Mouse (Mus musculus) frontal cortex, adult (tissue): ENCODE data around the gene Gmpr.
A peak's percentile ranks its signal among the peaks of the same experiment; 100 is the strongest.

ENCODE experiments used
- ATAC-seq: cut with Nextera tagmentation; 2 replicates; pipeline ENCODE4 v1.9.2; 2017; ENCODE audit warnings: mild to moderate bottlenecking, moderate library complexity, mixed read lengths; ENCODE audit not compliant: low TSS enrichment

Gene Gmpr

GRCm38 (mm10) chr13:45505546-45505945, 1.7 kb upstream of the Gmpr start:
- ATAC-seq = no peak

- peak; percentile 79 for ATAC-seq
Measured at GRCm38 (mm10) chr13:45508495-45508894, 1.3 kb downstream of the Gmpr start.

- ATAC-seq = no peak
Measured at GRCm38 (mm10) chr13:45509366-45509765, 2.1 kb downstream of the Gmpr start.

GRCm38 (mm10) chr13:45511706-45512435, 4.6 kb downstream of the Gmpr start:
- no peak for ATAC-seq

- no peak for ATAC-seq
Measured at GRCm38 (mm10) chr13:45512531-45512930, 5.3 kb downstream of the Gmpr start.

- ATAC-seq = no peak
Measured at GRCm38 (mm10) chr13:45513009-45513984, 6.1 kb downstream of the Gmpr start.

GRCm38 (mm10) chr13:45514115-45514514, 6.9 kb downstream of the Gmpr start:
- no peak for ATAC-seq

- ATAC-seq = no peak
Measured at GRCm38 (mm10) chr13:45514832-45515422, 7.7 kb downstream of the Gmpr start.

- no peak for ATAC-seq
Measured at GRCm38 (mm10) chr13:45516501-45517393, 9.5 kb downstream of the Gmpr start.

- ATAC-seq = no peak
Measured at GRCm38 (mm10) chr13:45524305-45524704, 17.1 kb downstream of the Gmpr start.

- ATAC-seq = no peak
Measured at GRCm38 (mm10) chr13:45524791-45525435, 17.7 kb downstream of the Gmpr start.

- no peak for ATAC-seq
Measured at GRCm38 (mm10) chr13:45526230-45526629, 19.0 kb downstream of the Gmpr start.

- no peak for ATAC-seq
Measured at GRCm38 (mm10) chr13:45527232-45527964, 20.2 kb downstream of the Gmpr start.

GRCm38 (mm10) chr13:45528787-45529186, 21.5 kb downstream of the Gmpr start:
- ATAC-seq = no peak

GRCm38 (mm10) chr13:45530754-45531153, 23.5 kb downstream of the Gmpr start:
- peak; percentile 86 for ATAC-seq

GRCm38 (mm10) chr13:45535731-45536453, 28.6 kb downstream of the Gmpr start:
- ATAC-seq = no peak

GRCm38 (mm10) chr13:45537110-45537509, 29.9 kb downstream of the Gmpr start:
- ATAC-seq = no peak

GRCm38 (mm10) chr13:45538091-45538490, 30.8 kb downstream of the Gmpr start:
- peak; percentile 24 for ATAC-seq

- peak; percentile 78 for ATAC-seq
Measured at GRCm38 (mm10) chr13:45538532-45539204, 31.4 kb downstream of the Gmpr start.
